Mouse (Mus musculus) layer of hippocampus, adult 6 months (tissue): ENCODE measurements around the gene Ncdn. TPM values are rescaled to one million over a fixed set of nuclear protein-coding genes. Genes with fewer than 3 reads are reported as not detected.

Experiments
- long read RNA-seq, 2 experiments: library from polyadenylated mRNA; unstranded; transcript quantifications; one replicate each; pipeline ENCODE4 v2.0.0; 2019 to 2020
- polyA plus RNA-seq: library from polyadenylated mRNA; unstranded; fragments of <200 nt; fragmentation: Nextera tagmentation; gene quantifications from 2 replicates; pipeline ENCODE4 v1.2.3, GENCODE M21; 2021

The Ncdn gene
- 535 and 608 TPM in 2 replicates for polyA plus RNA-seq
- long read RNA-seq, experiment 1, transcript Ncdn-203 (7 exons, 2,375 nt) = major isoform, 146 of 641 reads
- long read RNA-seq, experiment 1, transcript Ncdn-201 (7 exons, 3,681 nt) = minor isoform, 45 of 641 reads
- long read RNA-seq, experiment 1, partial matches to known transcripts = 213 of 641 reads
- long read RNA-seq, experiment 1, other reads (novel, unspliced or antisense) = 237 of 641 reads
- long read RNA-seq, experiment 2, transcript Ncdn-201 (7 exons, 3,681 nt) = minor isoform, 681 of 4,349 reads
- long read RNA-seq, experiment 2, transcript Ncdn-203 (7 exons, 2,375 nt) = major isoform, 2,068 of 4,349 reads
- long read RNA-seq, experiment 2, partial matches to known transcripts = 1,367 of 4,349 reads
- long read RNA-seq, experiment 2, other reads (novel, unspliced or antisense) = 229 of 4,349 reads

DNA sequence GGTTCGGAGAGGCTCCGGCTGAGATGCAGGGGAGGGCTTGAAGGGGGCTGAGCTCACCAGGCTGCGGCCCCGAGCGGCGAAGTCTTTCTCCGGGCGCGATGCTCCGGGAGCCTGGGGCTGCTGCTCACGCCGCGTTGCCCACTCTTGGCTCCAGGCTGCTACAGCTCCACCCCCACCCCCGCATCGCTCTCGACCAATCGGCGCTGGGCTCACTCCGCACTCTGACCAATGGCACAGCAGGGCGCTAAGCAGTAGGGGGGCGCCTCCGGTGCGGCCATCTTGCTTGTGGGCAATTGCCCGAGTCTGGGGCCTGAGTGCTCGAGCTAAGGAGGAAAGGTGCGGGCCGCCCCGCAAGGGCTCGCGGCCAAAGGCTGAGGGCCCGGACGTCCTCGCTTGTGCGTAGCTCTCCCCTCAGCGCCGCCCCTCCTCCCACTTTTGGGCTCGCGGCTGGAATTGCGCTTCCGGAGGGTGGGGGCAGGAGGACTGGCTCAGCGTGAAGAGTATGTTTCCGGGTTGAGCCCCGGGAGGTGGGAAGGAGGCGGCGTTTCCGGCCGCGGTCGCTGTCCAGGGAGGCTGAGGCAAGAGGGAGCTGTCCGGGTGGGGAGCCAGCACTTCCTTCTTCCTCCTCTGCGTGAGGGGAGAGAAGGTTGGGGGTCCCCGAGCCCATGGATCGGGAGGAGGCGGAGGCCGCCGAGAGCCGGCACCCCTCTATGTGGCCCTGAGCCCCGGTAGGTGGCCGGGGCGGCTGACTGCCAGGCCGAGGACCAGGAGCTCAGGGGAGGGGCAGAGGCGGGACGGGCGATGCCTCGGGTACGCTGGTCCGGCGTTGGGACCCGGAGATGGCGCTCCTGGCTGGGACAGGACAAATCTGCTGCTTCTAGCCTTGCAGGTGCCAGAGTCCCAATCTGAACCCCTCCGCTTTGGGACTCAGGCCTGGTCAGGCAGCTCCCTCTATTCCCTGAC is at the start of gene Ncdn, which contains the start of gene AU040320:
Ncdn (minus strand) TSS at position 171 of the 963 bp plus-strand sequence.
AU040320 (plus strand) TSS at position 277 of the 963 bp plus-strand sequence.

DNA sequence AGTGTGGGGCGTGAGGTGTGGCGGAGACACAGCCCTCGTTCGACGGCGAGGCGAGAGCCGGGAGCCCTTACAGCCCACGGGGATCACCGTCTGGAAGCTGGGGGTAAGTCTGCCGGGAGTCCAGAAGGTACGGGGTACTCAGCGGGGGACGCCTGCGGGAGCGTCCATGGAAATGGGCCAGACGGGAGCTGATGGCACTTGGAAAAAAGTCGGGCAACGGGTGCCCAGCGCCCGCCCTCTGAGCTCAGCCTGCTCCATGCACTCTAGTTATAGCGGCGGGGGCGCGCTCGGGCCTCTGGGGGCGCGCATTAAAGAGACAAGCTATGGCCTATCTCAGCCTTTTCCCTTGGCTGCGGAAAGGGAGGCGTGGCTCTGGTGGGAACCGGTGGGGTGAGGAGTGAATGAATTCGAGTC is 17.2 kb downstream of the Ncdn start, which contains the start of gene Tfap2e:
Tfap2e (minus strand) TSS at position 240 of the 414 bp plus-strand sequence.

Other genes with a start within 250 kb of the Ncdn start
- gene Ago4, start 220.0 kb downstream of the Ncdn start, polyA plus RNA-seq = 0.65 TPM in 2 replicates
- gene Clspn, start 196.5 kb downstream of the Ncdn start, polyA plus RNA-seq = 0.30 and 0.34 TPM in 2 replicates
- 36.5 and 37.0 TPM in 2 replicates for gene 5730409E04Rik, start 143.6 kb downstream of the Ncdn start, polyA plus RNA-seq
- 317 and 340 TPM in 2 replicates for gene Psmb2, start 75.8 kb downstream of the Ncdn start, polyA plus RNA-seq
- gene Tfap2e, start 17.2 kb downstream of the Ncdn start, polyA plus RNA-seq = not detected in 2 replicates
- 21.1 and 32.6 TPM in 2 replicates for gene AU040320, start 106 bp upstream of the Ncdn start, polyA plus RNA-seq
- gene Zmym4, start 214.7 kb upstream of the Ncdn start, polyA plus RNA-seq = 6.0 and 6.1 TPM in 2 replicates